Mouse (Mus musculus) urinary bladder, adult 18-20 months (tissue): ENCODE measurements around the gene 1700008O03Rik.

Experiments used
- DNase-seq, 2 experiments: peaks; one replicate each; pipeline ENCODE4 v3.0.0; 2022; ENCODE audit warnings: low spot score in 2 of 2, mixed read lengths in 2 of 2

The 1700008O03Rik gene

DNA sequence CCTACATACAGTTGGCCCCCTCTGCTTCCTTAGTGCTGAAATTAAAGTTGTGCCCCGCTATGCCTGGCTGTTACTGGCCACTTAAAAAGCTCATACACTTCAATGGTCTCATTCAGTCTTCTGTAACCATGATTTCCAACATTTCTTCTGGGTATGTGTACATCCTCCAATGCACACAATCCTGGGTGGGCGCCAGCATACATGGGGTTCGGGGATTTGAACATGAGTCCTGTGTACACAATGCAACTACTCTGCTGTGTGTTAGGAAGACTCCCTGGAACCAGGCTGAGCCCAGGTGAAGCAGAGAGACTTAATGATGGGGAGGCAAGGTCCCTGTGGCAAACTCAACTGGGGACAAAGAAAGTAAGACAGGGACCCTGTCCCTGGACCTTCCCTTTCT is 9.8 kb downstream of the 1700008O03Rik start:
- no peak for DNase-seq

DNA sequence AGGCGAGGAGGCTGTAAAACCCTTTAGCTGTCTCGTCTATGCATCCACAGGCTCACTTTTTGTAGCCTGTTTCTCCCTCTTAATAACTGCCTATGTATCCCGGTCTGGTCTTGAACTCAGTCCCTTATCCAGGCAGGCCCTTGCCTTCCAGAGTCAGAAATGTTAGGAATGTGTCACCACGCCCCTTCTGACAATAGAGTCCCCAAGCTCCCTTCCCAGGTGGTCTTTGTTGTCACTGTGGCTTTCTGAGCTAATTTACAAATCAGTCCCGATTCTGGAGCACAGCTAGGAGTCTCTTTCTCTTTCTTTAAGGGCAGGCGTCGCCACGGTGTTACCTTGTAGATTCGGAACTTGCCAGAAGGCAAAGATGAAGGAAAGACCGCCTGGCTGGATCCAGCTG is 10.4 kb downstream of the 1700008O03Rik start:
- DNase-seq, result no peak

DNA sequence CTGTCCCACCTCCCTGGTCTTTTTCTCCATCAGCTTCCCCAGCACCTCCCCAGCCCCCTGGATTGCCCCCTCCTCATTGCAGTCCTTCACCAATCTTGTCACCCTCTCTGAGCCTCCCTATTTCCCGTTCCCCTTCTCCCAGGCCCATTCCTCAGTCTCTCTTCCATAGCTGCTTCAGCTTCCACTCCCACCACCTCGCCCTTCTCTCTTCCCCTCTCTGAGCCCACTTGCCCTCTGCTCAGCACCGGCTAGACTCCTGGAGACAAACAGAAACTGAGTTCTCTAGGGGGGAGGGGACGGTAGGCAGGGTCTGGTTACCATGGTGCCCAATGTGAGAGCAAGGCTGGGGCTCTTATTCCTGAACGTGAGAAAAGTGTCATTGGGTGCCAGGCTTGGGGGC is 10.9 kb downstream of the 1700008O03Rik start:
- no peak for DNase-seq

DNA sequence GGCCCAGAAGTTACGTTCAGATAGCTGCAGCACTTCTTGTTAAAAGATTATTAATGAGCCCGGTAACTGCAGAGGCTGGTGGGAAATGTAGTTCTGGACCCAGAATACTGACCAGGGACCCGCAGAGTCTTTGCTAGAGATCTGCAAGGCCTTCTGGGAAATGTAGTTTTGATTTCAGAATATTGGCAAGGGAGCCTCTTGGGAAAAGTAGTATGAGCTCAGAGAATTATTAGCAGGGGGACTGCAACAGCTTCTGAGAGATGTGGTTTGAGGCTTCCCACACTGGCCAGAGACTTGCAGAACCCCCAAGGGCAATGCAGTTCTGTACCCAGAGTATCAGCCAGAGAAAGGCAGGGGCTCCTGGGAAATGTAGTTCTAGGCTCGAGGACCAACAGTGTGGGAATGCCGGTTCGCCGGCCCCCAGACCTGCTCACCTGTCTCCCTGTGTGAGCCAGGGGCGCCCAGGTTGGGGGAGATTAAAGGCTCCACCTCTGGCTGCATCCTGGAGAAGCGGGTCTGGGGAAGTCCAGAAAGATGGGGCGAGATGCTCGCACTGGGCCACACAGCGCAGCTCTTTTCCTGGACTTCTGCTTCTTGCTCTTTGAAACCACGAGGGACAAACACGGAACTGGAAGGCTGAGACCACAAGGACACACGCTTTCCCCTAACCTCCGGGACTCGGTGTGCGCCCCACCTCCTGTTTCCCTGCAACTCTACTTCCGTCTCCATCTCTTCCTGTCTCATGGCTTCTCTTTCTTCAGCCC is 11.5 kb downstream of the 1700008O03Rik start:
- peak; percentile 86 to 87 for DNase-seq

DNA sequence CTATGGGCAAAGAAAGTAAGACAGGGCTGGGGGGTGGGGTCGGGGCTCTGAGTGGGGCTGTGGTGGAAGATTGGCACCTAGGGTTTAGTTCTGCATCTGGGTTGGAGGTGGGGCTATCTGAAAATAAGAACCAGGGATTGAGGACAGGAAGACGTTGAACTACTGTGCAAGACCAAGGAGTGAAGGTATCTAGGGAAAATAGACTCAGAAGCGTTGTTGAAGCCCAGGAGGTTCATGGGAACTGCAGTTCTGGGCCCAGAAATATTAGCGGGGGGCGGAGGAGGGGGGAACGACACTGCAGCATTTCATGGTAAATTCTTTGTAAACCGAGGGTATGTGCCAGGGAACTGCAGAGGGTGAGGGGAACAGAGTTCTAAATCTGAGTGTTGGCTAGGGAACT is 12.2 kb downstream of the 1700008O03Rik start:
- DNase-seq, result no peak

DNA sequence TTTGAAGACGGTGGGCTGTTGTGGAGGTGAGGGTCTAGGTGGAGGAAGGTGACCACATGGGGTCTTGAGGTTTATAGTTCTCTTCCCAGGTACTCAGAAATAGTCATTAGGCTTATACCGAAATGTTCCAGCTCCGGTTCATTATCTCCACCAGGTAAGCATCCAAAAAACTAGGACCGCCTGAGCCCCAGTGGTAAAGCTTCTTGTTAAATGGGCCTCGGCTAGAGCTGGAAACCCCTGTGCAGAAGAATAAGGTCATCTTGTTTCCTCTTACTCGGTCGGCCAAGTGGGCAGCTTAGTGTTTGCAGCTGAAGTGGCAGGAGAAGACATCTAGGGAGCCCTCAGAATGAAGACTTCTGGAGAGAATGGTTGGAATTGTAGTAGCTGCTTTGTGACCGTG is 12.9 kb downstream of the 1700008O03Rik start:
- no peak for DNase-seq

DNA sequence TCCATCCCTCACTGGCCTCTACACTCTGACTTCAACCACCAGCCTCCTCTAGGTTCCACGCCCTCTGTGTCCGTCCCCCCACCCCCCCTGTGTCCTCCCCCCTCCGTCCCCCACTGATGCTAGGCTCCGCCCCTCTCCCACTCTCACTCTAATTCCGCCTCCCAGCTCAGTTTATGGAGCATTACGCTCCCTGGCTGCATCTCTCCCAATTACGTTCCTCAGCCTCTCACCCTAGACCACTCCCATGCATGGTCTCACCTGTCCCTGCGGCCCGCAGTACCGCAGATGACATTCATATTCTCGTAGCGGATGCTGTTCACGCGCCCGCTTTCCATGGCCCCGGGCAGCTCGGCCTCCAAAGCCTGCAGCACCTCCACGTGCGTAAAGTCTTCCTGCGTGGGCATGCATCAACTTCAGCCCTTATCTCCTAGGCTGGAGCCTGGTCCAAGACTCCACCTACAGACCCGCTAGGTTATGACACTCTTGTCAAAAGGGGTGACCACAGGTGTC is 24.8 kb downstream of the 1700008O03Rik start:
- DNase-seq, result no peak

DNA sequence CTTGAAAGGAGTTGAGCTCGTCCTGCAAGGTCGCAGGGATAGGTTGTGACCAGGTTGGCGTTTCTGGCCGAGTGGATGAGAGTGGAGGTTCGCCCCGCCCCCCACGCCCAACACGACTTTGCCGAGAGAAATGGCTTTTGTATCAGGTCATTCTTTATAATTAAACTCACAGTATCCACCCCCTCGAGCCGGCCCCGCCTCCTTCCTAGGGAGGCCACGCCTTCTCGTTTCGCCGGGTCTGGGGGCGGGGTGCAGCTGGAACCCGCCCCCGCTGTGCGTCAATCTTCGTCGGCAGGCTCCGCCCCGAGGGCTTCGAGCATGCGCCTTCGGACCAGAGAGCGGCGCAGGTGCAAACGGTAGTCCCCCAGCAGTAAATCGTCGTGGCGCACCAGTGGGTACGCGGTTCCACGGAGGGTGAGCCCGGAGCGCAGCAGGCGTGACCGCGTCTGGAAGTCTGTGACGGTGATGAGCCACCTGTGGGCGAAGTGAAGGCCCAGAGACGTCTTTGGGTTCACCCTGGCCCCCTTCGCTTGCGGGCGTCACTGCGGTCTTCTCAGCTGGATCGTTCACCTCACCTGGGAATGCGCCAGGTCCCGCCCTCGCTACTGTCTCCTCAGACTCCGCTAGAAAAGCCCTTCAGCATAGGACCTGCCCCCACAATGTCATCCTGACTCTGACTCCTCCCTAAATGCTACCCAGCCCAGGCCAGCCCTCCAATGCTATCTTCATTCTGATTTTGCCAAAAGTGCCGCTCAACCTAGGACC is 25.5 kb downstream of the 1700008O03Rik start:
- peak; percentile 90 to 95 for DNase-seq

DNA sequence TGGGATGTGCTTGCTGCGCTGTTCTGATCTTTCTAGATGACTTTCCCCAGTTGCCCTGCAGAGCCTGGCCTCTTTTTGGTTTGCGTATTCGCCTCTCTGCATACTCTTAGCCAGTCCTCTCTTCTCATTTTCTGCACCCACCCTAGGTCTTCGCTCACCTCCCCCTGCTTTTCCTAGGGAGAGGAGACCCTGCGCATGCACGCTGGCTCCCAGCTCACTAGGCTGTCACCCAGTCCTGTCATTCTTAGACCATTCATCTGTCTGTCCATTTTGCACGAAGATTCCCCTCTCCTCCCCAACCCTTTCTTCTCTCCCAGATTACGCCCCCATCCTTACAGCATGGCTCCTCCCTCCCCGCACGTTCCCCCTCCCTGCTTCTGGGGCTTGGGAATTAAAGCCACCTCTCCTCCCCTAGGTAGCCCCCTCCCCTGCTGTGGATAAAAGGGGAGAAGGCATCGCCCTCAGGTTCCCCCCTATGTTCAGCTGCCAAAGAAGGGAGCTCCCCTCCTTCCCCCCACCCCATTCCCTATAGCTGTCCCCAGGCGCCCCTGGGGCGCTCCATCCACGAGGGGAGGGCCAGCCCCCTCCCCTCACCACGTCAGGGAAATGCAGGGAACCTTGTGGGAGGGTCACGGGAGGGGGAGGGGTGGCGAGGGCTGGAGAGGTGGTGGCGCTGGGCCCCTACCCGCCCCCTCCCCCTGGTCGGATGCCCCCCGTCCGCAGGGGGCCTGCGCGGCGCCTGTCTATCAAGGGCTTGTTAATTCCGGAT is 26.6 kb downstream of the 1700008O03Rik start:
- DNase-seq, result no peak

DNA sequence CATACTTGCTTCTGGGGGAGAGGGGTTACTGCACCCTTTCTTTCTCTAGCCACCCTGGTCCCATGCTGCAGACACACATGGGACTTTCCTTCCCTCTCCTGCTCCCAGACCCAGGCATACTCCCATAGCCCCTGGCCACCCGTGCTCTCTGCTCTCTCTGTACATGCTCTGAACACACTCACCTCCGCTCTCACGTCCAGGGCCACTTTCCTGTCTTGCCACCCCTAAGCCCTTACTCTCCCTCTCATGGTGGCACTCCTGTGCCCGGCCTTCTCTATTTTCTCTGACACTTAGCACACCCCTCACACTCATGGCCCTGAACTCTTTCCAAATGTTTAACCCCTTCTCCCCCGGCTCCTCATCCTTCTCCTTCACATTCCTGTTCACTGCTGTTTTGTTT is 27.6 kb downstream of the 1700008O03Rik start:
- DNase-seq, result no peak

DNA sequence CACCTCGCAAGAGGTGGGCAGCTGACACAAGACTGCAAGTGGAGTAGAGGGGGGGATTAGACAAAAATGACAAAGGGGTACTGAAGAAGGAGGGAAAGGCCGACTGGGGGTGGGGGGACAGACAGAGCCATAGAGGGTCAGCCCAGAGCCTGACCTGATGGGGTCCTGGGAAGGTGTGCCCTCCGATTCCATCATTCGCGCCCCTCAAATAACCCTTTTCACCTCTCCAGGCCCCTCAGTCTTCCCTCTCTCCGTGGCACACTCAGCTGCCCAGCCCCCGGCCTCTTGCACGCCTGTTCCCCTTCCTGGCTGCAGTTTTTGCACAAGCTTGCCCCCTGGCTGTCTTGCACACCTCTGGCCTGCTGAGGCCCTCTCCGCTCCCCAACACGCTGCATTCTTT is 28.1 kb downstream of the 1700008O03Rik start:
- DNase-seq, result no peak

DNA sequence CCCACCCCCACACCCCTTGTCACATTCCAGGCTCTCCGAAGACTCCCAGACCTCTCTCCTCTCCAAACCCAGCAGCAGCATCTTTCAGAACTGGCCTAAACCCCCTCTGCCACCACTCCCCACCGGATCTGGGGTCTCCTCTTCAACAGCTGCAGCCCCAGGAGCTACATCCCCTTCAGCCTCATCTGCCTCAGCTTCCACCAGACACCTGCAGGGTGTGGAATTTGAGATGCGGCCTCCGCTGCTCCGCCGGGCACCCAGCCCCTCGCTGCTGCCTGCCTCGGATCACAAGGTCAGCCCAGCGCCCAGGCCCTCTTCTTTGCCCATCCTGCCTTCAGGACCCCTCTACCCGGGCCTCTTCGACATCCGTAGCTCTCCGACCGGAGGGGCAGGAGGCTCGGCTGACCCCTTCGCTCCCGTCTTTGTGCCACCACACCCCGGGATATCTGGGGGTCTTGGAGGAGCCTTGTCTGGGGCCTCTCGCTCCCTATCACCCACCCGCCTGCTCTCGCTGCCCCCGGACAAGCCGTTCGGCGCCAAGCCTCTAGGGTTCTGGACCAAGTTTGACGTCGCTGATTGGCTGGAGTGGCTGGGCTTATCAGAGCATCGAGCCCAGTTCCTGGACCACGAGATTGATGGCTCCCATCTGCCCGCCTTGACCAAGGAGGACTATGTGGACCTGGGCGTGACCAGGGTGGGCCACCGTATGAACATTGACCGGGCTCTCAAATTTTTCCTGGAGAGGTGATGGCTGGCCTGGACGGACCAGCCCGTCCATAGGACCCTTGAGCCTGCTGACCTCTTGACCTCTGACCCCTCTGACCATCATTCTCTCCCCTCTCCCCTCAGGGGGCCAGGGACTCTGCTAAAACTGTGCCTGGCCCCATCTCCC is 28.8 kb downstream of the 1700008O03Rik start:
- DNase-seq, result no peak

DNA sequence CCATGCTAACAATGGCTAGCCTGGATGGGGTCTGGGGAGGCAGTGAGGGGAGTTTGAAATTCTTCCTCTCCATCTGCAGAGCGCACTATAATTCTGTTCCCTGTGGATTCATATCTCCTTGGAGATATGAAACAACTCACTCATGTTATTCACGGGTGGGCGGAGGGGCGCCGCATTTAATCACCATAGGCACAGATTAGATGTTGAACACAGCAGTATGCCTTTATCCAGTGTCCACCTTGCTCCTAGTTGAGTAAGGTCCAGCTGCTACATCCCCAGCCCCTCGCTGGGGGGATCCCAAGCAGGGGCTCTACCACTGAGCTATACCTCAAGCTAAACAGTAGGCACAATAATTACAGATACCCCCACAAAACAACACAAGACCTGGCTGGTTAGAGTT is 30.2 kb downstream of the 1700008O03Rik start:
- no peak for DNase-seq

DNA sequence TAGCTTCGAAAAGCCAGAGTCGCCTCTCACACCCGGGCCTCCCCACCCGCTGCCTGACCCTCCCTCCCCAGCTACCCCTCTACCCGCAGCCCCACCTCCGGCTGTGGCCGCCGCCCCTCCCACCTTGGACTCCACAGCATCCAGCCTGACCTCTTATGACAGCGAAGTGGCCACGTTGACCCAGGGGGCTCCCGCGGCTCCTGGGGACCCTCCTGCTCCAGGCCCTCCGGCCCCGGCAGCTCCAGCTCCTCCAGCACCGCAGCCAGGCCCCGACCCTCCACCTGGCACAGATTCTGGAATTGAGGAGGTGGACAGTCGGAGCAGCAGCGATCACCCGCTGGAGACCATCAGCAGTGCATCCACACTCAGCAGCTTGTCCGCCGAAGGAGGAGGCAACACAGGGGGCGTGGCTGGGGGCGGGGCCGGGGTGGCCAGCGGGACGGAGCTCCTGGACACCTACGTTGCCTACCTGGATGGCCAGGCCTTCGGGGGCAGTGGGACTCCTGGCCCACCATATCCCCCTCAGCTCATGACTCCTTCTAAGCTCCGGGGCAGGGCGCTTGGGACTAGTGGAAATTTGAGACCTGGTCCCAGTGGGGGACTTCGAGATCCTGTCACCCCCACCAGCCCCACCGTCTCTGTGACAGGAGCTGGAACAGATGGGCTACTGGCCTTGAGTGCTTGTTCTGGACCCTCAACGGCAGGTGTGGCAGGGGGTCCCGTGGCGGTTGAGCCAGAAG is 31.8 kb downstream of the 1700008O03Rik start:
- DNase-seq, result no peak

DNA sequence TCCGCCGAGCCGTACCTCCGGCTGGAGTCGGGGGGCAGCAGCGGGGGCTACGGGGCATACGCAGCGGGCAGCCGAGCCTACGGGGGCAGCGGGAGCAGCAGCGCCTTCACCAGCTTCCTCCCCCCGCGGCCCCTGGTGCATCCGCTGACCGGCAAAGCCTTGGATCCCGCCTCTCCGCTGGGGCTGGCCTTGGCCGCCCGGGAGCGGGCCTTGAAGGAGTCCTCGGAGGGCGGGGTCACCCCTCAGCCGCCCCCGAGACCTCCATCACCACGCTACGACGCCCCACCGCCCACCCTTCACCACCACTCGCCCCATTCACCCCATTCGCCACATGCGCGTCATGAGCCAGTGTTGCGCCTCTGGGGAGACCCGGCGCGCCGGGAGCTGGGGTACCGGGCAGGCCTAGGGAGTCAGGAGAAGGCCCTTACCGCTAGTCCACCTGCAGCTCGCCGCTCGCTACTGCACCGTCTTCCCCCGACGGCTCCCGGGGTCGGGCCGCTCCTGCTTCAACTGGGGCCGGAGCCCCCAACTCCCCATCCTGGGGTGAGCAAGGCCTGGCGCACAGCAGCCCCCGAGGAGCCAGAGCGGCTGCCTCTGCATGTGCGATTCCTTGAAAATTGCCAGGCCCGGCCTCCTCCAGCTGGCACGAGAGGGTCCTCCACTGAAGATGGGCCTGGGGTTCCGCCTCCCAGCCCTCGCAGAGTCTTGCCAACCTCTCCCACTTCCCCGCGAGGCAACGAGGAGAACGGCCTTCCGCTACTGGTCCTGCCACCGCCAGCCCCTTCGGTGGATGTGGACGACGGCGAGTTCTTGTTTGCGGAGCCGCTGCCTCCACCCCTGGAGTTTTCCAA is 32.6 kb downstream of the 1700008O03Rik start:
- DNase-seq, result no peak

DNA sequence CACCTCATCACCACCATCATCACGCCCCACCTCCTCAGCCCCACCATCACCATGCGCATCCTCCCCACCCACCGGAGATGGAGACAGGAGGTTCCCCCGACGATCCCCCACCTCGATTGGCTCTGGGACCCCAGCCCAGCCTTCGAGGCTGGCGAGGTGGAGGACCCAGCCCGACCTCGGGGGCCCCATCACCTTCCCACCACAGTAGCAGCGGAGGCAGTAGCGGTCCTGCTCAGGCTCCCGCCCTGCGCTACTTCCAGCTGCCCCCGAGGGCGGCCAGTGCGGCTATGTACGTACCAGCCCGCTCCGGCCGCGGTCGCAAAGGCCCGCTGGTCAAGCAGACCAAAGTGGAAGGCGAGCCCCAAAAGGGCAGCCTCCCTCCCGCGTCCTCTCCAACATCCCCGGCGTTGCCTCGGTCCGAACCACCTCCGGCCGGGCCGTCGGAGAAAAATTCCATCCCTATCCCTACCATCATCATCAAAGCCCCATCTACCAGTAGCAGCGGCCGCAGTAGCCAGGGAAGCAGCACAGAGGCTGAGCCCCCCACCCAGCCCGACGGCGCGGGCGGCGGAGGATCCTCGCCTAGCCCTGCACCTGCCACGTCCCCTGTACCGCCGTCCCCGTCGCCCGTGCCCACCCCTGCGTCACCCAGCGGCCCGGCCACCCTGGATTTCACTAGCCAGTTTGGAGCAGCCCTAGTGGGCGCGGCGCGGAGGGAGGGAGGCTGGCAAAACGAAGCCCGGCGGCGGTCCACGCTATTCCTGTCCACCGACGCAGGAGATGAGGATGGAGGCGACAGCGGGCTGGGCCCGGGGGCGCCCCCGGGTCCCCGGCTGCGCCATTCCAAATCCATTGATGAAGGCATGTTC is 33.5 kb downstream of the 1700008O03Rik start:
- no peak for DNase-seq

DNA sequence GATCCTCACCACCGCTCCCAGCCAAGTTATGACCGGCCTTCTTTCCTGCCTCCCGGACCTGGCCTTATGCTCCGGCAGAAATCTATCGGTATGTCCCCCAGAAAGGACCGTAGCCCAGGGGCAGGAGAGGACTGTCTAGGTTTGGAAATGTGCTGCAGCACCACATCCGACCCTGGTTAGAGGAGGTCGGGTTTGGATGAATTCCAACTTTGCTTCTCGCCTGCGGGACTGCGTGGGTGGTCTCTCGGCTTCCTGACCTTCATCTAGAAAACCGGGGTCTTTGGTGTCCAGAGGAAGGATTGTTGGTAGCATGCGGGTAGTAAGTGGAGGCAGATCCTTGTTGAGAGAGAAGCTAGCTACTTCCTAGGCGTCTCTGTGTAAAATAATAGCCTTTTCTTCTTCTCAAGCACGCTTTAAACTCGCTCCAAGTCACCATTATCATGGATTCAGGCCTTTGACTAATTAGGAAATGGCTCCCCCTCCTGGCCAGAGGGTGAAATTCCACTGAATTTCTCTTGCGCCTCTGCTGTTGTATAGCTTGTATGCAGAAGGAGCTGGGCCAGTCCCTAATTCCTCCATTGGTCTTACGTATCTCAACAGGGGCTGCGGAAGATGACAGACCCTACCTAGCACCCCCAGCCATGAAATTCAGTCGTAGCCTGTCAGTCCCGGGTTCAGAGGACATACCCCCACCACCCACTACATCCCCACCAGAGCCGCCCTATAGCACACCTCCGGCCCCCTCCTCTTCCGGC is 34.5 kb downstream of the 1700008O03Rik start:
- DNase-seq, result peak in 1 of 2 experiments; percentile 64

DNA sequence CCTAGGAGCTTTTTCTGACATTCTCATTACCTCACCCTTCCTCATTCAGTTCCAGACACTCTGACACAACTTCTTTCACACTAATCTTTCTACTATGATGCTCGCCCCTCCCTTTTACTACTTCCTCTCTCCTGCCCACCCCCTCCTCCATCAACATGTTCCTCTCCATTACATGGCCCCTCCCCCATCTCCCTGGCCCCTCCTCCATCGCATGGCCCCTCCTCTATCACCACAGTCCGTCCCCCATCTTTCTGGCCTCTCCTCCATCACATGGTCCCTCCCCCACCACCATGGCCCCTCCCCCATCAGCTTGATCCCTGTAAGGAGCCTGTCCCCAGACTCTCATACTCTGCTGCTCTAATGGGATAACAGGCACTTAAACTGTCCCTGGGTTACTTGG is 36.6 kb downstream of the 1700008O03Rik start:
- no peak for DNase-seq
